Mouse (Mus musculus) spleen, adult 2 months (tissue): ENCODE results near the gene Slc12a6.

Source experiments
- CTCF ChIP-seq: fragments of 200-500 bp; IDR thresholded peaks from 2 replicates; pipeline ENCODE4 v1.5.1; 2011; ENCODE audit warnings: mild to moderate bottlenecking, inconsistent platforms; ENCODE audit not compliant: insufficient read depth, insufficient read length, insufficient replicate concordance; ENCODE audit errors: extremely low read depth
- POLR2A ChIP-seq: fragments of 200-500 bp; IDR thresholded peaks from 2 replicates; pipeline ENCODE4 v1.6.1; 2011; ENCODE audit warnings: low read depth, low read length, inconsistent platforms

DNA sequence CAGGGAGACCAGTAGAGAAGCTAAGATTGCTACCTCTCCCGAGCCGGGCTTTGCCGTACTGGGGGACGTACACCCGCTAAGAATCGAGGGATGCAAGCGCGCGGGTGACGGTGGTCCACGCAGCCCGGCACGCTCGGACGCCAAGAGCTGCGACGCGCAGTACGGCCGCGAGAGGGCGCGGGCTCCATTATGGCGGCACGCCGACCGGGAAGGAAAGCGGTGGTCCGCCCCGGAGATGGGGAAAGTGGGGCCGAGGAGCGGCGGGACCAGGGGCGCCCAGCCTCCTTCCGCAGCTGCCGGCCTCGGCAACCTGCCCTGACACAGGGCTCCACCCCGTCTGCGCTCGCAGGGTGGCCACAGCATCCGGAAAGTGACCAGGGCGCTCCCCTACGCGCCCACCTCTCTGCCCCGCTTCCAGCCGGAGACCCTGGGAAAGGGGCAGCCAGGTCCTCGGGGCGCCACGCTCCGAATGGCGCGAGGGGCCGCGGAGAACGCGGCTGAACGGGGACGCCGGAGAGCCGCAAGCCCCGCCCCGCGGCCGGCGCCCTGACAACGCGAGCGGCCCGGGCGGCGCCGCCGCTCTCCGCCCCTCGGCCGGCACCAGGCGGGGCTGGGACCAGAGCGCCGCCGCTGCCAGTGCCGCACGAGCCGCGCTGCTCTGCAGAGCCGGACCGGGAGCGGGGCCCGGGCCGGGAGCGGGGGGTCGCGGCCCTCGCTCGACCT lies 26.3 kb upstream of the Slc12a6 start, which contains the start of gene Lpcat4:
- TF ChIP-seq CTCF: peak; percentile 84
- TF ChIP-seq POLR2A: 0 out of 2 replicates have a peak, but pooled peaks have one; percentile 6
